ENCODE assay signal across 8 mouse cellular contexts in genomic region chr16:97851061-97851740, GRCm38 (mm10). TPM values are rescaled to one million over a fixed set of nuclear protein-coding genes. Genes with fewer than 3 reads are reported as not detected.
DNase-seq lines count a peak whose midpoint lies in the region; ATAC-seq and TF ChIP-seq lines count a peak whose summit lies in the region.

No protein-coding gene starts in this region.

- H3K36me3 ChIP-seq in hindbrain, postnatal 0 days (ENCODE audit: insufficient read depth, low read length), result no peaks in the 10 kb centered on the region

- intact Hi-C loops in gastrocnemius, adult 2 months (cut with DNase I), result loop anchor here (2.0 to 5.0 kb wide), 2 partner anchors 72 to 111 kb away; partner anchors contain the start of genes C2cd2 and Zbtb21

- H3K4me2 ChIP-seq in hindbrain, postnatal 0 days (ENCODE audit: low read depth, low read length), result peak overlapping the region; percentile 86

- H3K9me3 ChIP-seq in hindbrain, postnatal 0 days (ENCODE audit: low read length), result no peaks in the 10 kb centered on the region

- 0 out of 2 replicates have a peak, but pooled peaks have one; percentile 1 for TF ChIP-seq CTCF in gastrocnemius, adult 2 months (IDR thresholded peaks at IDR 0.05)
- TF ChIP-seq CTCF in hindbrain, postnatal 0 days (IDR thresholded peaks at IDR 0.05; ENCODE audit: low read depth), result no peak

- H3K9ac ChIP-seq in hindbrain, postnatal 0 days (replicated peaks; ENCODE audit: low read length), result peak overlapping the region; percentile 92

- peak; percentile 94 for DNase-seq in gastrocnemius, adult 2 months
- peak; percentile 94 for DNase-seq in hindbrain, postnatal 0 days (ENCODE audit: low spot score)
- DNase-seq in left cerebral cortex, adult 18-20 months (ENCODE audit: low spot score in 2 of 2), result peak; percentile 75 to 82
- DNase-seq in lung, postnatal 4 days, result peak; percentile 93 to 95
- peak; percentile 90 for DNase-seq in retina, postnatal 1 day
- DNase-seq in thymus, postnatal 4 days, result peak; percentile 92

- H3K27me3 ChIP-seq in hindbrain, postnatal 0 days (ENCODE audit: insufficient read depth, low read length), result no peaks in the 10 kb centered on the region

- peak; percentile 73 for ATAC-seq in activated CD4-positive, CD25-positive, alpha-beta regulatory T cell, adult 4 months
- ATAC-seq in common myeloid progenitor, adult 5-6 weeks (replicated peaks; ENCODE audit: low read depth, poor library complexity, severe bottlenecking), result peak; percentile 68
- peak; percentile 90 for ATAC-seq in hindbrain, postnatal 0 days

- peak overlapping the region; percentile 73 for H3K4me3 ChIP-seq in gastrocnemius, adult 2 months
- H3K4me3 ChIP-seq in hindbrain, postnatal 0 days (ENCODE audit: low read length), result peak overlapping the region; percentile 91

- peak overlapping the region; percentile 94 for H3K27ac ChIP-seq in gastrocnemius, adult 2 months
- H3K27ac ChIP-seq in hindbrain, postnatal 0 days, result peak overlapping the region; percentile 100

- 1% methylated on average over 71 of the region's 77 CpGs for WGBS in hindbrain, postnatal 0 days

- H3K4me1 ChIP-seq in hindbrain, postnatal 0 days (ENCODE audit: insufficient read depth, low read length), result 0 out of 2 replicates have a peak, but pooled peaks cover 3% of the 10 kb centered on the region

RNA-seq across cellular contexts. Expression of gene Prdm15, which starts 0.4 kb away (rescaled TPM):
- polyA plus RNA-seq in activated CD4-positive, CD25-positive, alpha-beta regulatory T cell, adult 4 months (2017; shearing (Covaris generic)), result 10 to 100 TPM; 10.6 to 14.5 TPM
- total RNA-seq in common myeloid progenitor, adult 5-6 weeks (2017), result 6.4 and 16.6 TPM in 2 replicates
- 10 to 100 TPM in 1 of 2 experiments, 1 to 10 TPM in 1; 6.7 to 10.2 TPM for total RNA-seq in gastrocnemius, adult 2 months (2021)
- total RNA-seq in hindbrain, postnatal 0 days (2014; rRNA removed), result 11.0 and 13.6 TPM in 2 replicates
- 4.1 and 5.5 TPM in 2 replicates for polyA plus RNA-seq in hindbrain, postnatal 0 days (2015; fragmentation: Nextera tagmentation; extraction: Ambion mirVana)
- total RNA-seq in left cerebral cortex, adult 18-20 months (2021), result 10 to 100 TPM; 17.9 to 19.3 TPM

Comparison
In these comparisons a context has a peak if more than half of its experiments do, and no peak if none do; other contexts are left out.
1. Peak in every context shown above with its lines: DNase-seq, ATAC-seq, H3K4me3 ChIP-seq and H3K27ac ChIP-seq.